Mouse (Mus musculus) cortical plate, adult 2 months (tissue): ENCODE measurements around the gene Eapp.

Source experiments
- CTCF ChIP-seq: fragments of 200-500 bp; IDR thresholded peaks from 2 replicates; pipeline ENCODE4 v1.5.1; 2011; ENCODE audit warnings: mild to moderate bottlenecking, control low read depth, low read length; ENCODE audit not compliant: insufficient read depth; ENCODE audit errors: extremely low read depth
- POLR2A ChIP-seq: fragments of 200-500 bp; IDR thresholded peaks from 2 replicates; pipeline ENCODE4 v1.6.1; 2011; ENCODE audit warnings: mild to moderate bottlenecking, low read length, control low read depth; ENCODE audit not compliant: insufficient read depth; ENCODE audit errors: extremely low read depth

- TF ChIP-seq CTCF (no peak), POLR2A (no peak)
Measured at GRCm38 (mm10) chr12:54676709-54677108, 19.0 kb downstream of the Eapp start.
